Mouse (Mus musculus) liver, embryonic 12.5 days (tissue): ENCODE measurements around the gene Oxa1l. TPM values are rescaled to one million over a fixed set of nuclear protein-coding genes. Genes with fewer than 3 reads are reported as not detected.

Experiments
- ATAC-seq: fragments of 200-750 bp; cut with Nextera tagmentation; 2 replicates; pipeline ENCODE4 v1.8.0; 2017; ENCODE audit warnings: moderate number of reproducible peaks, mild to moderate bottlenecking, moderate library complexity
- H3K27ac ChIP-seq: fragments of 300-500 bp; sonication (generic); 2 replicates; pipeline ENCODE4 v1.5.1; 2016; ENCODE audit warnings: mild to moderate bottlenecking
- H3K27me3 ChIP-seq: fragments of 300-500 bp; sonication (generic); replicated peaks from 2 replicates; pipeline ENCODE4 v1.6.1; 2016; ENCODE audit warnings: mild to moderate bottlenecking, moderate library complexity
- H3K36me3 ChIP-seq: fragments of 300-500 bp; sonication (generic); 2 replicates; pipeline ENCODE4 v1.6.1; 2016; ENCODE audit warnings: mild to moderate bottlenecking, moderate library complexity
- H3K4me1 ChIP-seq: fragments of 300-500 bp; sonication (generic); 2 replicates; pipeline ENCODE4 v1.6.1; 2016
- H3K4me2 ChIP-seq: fragments of 300-500 bp; sonication (generic); 2 replicates; pipeline ENCODE4 v1.6.1; 2016; ENCODE audit warnings: mild to moderate bottlenecking, moderate library complexity
- H3K4me3 ChIP-seq: fragments of 300-500 bp; sonication (generic); 2 replicates; pipeline ENCODE4 v1.5.1; 2016; ENCODE audit warnings: mild to moderate bottlenecking, moderate library complexity
- H3K9ac ChIP-seq: fragments of 300-500 bp; sonication (generic); 2 replicates; pipeline ENCODE4 v1.6.1; 2016; ENCODE audit warnings: mild to moderate bottlenecking, moderate library complexity
- H3K9me3 ChIP-seq: fragments of 300-500 bp; sonication (generic); replicated peaks from 2 replicates; pipeline ENCODE4 v1.6.1; 2016; ENCODE audit warnings: mild to moderate bottlenecking, moderate library complexity
- WGBS: fragments of 180-500 bp; shearing (Covaris S2); methylation state at CpG from one replicate; pipeline ENCODE4 v1.1.7; 2016; ENCODE audit not compliant: insufficient replicate concordance; 5-methylcytosine and 5-hydroxymethylcytosine counted together
- polyA plus RNA-seq: library from polyadenylated mRNA; unstranded; fragments of >200 nt; fragmentation: Nextera tagmentation; extraction: Ambion mirVana; gene quantifications from 2 replicates; pipeline ENCODE4 v1.2.1, GENCODE M21; 2016

Oxa1l gene
- polyA plus RNA-seq, 1 experiment from 2014 or later: 24.9 TPM

DNA sequence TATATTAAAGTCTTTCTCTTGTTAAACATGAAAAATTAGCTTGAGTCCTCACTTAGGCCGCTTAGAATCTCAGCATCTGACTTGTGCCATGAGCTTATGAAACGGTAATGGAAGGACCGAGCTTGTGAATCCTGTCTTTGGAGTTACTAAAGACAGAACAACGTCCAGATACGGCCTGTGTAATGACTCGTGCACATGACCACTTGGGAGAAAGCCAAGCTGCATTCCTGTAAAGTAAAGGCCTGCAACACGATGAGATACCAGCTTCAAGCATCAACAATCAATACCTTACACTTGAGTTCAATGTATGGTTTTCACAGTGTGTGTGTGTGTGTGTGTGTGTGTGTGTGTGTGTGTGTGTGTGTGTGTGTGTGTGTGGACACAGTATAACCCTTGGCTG, 36.1 kb downstream of the Oxa1l start:
- Histone ChIP-seq H3K27me3 (no peaks in the 10 kb centered on the region), H3K9ac (no peak overlapping the region), H3K4me3 (no peak overlapping the region), H3K4me1 (0 out of 2 replicates have a peak, but pooled peaks cover 3% of the 10 kb centered on the region), H3K4me2 (no peak overlapping the region), H3K27ac (no peak overlapping the region), H3K36me3 (peaks cover 9% of the 10 kb centered on the region; the same call in 1 of the 2 replicates), H3K9me3 (no peaks in the 10 kb centered on the region)
- 69% methylated on average over 7 of the region's 7 CpGs for WGBS
- ATAC-seq: no peak

DNA sequence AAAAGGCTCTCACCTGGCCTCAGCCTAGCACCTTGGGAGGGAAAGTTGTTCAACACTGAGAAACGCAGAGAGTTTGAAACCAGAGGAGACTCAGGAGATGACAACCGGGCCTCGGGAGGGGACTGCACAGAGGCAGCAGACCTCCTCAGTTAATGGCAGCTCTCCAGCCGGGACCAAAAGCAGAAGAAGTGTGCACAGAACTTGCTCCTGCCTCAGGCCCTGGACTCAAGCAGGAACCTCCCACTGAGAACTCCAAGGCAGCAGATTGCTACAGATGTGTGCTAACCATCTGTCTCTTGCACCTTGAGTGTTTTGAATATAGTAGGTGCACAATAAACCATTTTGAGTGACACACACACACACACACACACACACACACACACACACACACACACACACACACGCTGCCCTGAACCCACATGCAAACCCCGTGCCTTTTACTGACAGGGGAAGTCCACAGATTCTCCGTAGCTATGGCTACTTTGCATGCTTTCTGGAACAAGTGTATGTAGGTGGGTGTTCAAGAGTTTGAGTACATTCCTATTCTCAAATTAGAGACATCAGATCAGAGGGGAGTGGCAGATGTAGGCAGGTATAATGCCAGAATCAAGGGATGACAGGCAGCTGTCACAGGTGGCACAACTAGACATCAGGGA, 37.4 kb downstream of the Oxa1l start:
- Histone ChIP-seq H3K9ac (no peak overlapping the region), H3K36me3 (peaks cover 9% of the 10 kb centered on the region; the same call in 1 of the 2 replicates), H3K4me2 (no peak overlapping the region), H3K9me3 (no peaks in the 10 kb centered on the region), H3K4me1 (0 out of 2 replicates have a peak, but pooled peaks cover 3% of the 10 kb centered on the region), H3K27me3 (no peaks in the 10 kb centered on the region), H3K27ac (no peak overlapping the region), H3K4me3 (no peak overlapping the region)
- no peak for ATAC-seq
- WGBS: 71% methylated on average over 7 of the region's 7 CpGs

DNA sequence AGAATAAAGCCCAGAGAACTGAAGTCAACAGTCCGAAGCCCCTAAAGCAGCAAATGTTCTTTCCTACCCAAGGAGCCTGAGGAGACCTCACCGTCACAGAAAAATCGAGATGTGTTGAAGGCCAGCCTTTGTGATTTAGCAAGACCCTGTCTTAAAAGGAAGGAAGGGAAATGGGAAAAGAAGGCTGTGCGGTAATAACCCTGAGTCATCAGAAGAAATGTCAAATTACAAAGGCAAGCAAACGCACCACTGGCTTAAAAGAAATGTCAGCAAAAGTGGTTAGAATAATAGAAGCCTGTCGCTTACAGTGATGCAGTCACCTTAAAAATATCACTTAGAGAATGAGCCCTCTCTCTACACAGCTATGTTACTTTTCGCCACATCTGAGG, 37.9 kb downstream of the Oxa1l start:
- 0 out of 2 replicates have a peak, but pooled peaks cover 3% of the 10 kb centered on the region for H3K4me1 ChIP-seq
- no peak overlapping the region for H3K27ac ChIP-seq
- no peaks in the 10 kb centered on the region for H3K9me3 ChIP-seq
- no peaks in the 10 kb centered on the region for H3K27me3 ChIP-seq
- no peak overlapping the region for H3K9ac ChIP-seq
- ATAC-seq: no peak
- WGBS: 60% methylated on average over 7 of the region's 7 CpGs
- H3K4me2 ChIP-seq: no peak overlapping the region
- H3K36me3 ChIP-seq: peaks cover 9% of the 10 kb centered on the region; the same call in 1 of the 2 replicates
- no peak overlapping the region for H3K4me3 ChIP-seq

GRCm38 (mm10) chr14:54398921-54399382, 38.3 kb downstream of the Oxa1l start:
- Histone ChIP-seq H3K27ac (peak overlapping the region; percentile 38; the same call in 1 of the 2 replicates), H3K9ac (no peak overlapping the region), H3K4me3 (no peak overlapping the region), H3K27me3 (no peaks in the 10 kb centered on the region), H3K36me3 (peaks cover 9% of the 10 kb centered on the region; the same call in 1 of the 2 replicates), H3K4me1 (0 out of 2 replicates have a peak, but pooled peaks cover 3% of the 10 kb centered on the region), H3K9me3 (no peaks in the 10 kb centered on the region), H3K4me2 (no peak overlapping the region)
- ATAC-seq: no peak
- WGBS: 61% methylated on average over 8 of the region's 8 CpGs

DNA sequence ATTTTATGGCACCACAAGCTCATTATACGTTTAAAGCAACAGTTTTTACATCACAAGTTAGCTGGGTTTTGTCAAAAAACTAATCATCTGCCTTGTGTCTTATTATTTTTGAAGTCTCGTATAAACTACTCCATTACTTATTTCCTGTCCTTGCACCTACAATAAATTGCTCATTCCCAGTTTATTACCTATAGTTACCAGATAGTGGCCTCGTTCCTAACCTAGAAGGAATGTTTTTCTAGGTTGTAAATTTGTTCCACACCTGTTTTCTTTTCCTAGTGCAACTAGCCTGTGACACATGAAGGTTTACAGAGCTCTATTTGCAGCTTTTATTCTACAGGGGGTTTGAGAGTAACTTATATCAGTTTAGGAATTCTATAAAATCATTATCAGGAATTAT, 41.1 kb downstream of the Oxa1l start:
- WGBS: 63% methylated on average over 3 of the region's 3 CpGs
- no peak overlapping the region for H3K27ac ChIP-seq
- peaks cover 26% of the 10 kb centered on the region for H3K4me1 ChIP-seq
- no peak overlapping the region for H3K4me2 ChIP-seq
- no peak overlapping the region for H3K4me3 ChIP-seq
- H3K9ac ChIP-seq: no peak overlapping the region
- no peak for ATAC-seq
- no peaks in the 10 kb centered on the region for H3K9me3 ChIP-seq
- H3K27me3 ChIP-seq: no peaks in the 10 kb centered on the region
- H3K36me3 ChIP-seq: no peaks in the 10 kb centered on the region; the same call in 1 of the 2 replicates

GRCm38 (mm10) chr14:54408336-54409056, 47.9 kb downstream of the Oxa1l start:
- whole genome bisulfite sequencing: 81% methylated on average over 25 of the region's 25 CpGs

GRCm38 (mm10) chr14:54409057-54409645, 48.5 kb downstream of the Oxa1l start:
- H3K27ac ChIP-seq: peak overlapping the region; percentile 19; the same call in 1 of the 2 replicates
- peak overlapping the region; percentile 1; the same call in 1 of the 2 replicates for H3K4me2 ChIP-seq
- H3K27me3 ChIP-seq: 0 out of 2 replicates have a peak, but pooled peaks cover 3% of the 10 kb centered on the region
- no peak for ATAC-seq
- H3K9ac ChIP-seq: no peak overlapping the region; the same call in 1 of the 2 replicates
- no peaks in the 10 kb centered on the region; the same call in 1 of the 2 replicates for H3K36me3 ChIP-seq
- WGBS: 68% methylated on average over 7 of the region's 7 CpGs
- H3K4me3 ChIP-seq: no peak overlapping the region
- H3K9me3 ChIP-seq: no peaks in the 10 kb centered on the region
- H3K4me1 ChIP-seq: peaks cover 52% of the 10 kb centered on the region

More at GRCm38 (mm10) chr14:54408336-54409056, 47.9 kb downstream of the Oxa1l start:
- H3K9ac ChIP-seq: no peak overlapping the region
- no peaks in the 10 kb centered on the region; the same call in 1 of the 2 replicates for H3K36me3 ChIP-seq
- H3K27ac ChIP-seq: 0 out of 2 replicates have a peak overlapping the region, but pooled peaks have one; percentile 19
- peaks cover 45% of the 10 kb centered on the region for H3K4me1 ChIP-seq
- no peaks in the 10 kb centered on the region for H3K9me3 ChIP-seq
- H3K4me2 ChIP-seq: peak overlapping the region; percentile 1; the same call in 1 of the 2 replicates
- no peak overlapping the region for H3K4me3 ChIP-seq
- 0 out of 2 replicates have a peak, but pooled peaks cover 3% of the 10 kb centered on the region for H3K27me3 ChIP-seq
- no peak for ATAC-seq

- Histone ChIP-seq H3K4me2 (peak overlapping the region; percentile 38), H3K4me3 (peak overlapping the region; percentile 17; the same call in 1 of the 2 replicates), H3K9ac (peak overlapping the region; percentile 28), H3K9me3 (no peaks in the 10 kb centered on the region), H3K27ac (peak overlapping the region; percentile 36), H3K36me3 (no peaks in the 10 kb centered on the region; the same call in 1 of the 2 replicates), H3K27me3 (0 out of 2 replicates have a peak, but pooled peaks cover 3% of the 10 kb centered on the region), H3K4me1 (peaks cover 48% of the 10 kb centered on the region)
- ATAC-seq: peak; percentile 35
- WGBS: 30% methylated on average over 17 of the region's 17 CpGs
These were observed 49.6 kb downstream of the Oxa1l start for GRCm38 (mm10) chr14:54409980-54410810.

- WGBS: 53% methylated on average over 9 of the region's 9 CpGs
- no peak overlapping the region for H3K4me2 ChIP-seq
- no peak overlapping the region for H3K27ac ChIP-seq
- no peaks in the 10 kb centered on the region for H3K9me3 ChIP-seq
- H3K4me1 ChIP-seq: peaks cover 50% of the 10 kb centered on the region
- H3K9ac ChIP-seq: no peak overlapping the region
- H3K4me3 ChIP-seq: no peak overlapping the region
- H3K36me3 ChIP-seq: no peaks in the 10 kb centered on the region
- no peak for ATAC-seq
- 0 out of 2 replicates have a peak, but pooled peaks cover 3% of the 10 kb centered on the region for H3K27me3 ChIP-seq
These were observed 51.5 kb downstream of the Oxa1l start for GRCm38 (mm10) chr14:54412000-54412576.

GRCm38 (mm10) chr14:54412629-54413170, 52.1 kb downstream of the Oxa1l start:
- Histone ChIP-seq H3K27ac (no peak overlapping the region), H3K4me1 (peaks cover 56% of the 10 kb centered on the region), H3K4me3 (no peak overlapping the region), H3K4me2 (no peak overlapping the region), H3K36me3 (no peaks in the 10 kb centered on the region), H3K9me3 (no peaks in the 10 kb centered on the region), H3K27me3 (0 out of 2 replicates have a peak, but pooled peaks cover 3% of the 10 kb centered on the region), H3K9ac (no peak overlapping the region)
- ATAC-seq: no peak
- WGBS: 47% methylated on average over 2 of the region's 2 CpGs
